Mouse (Mus musculus): ENCODE results near the gene Tceal7. TPM values are rescaled to one million over a fixed set of nuclear protein-coding genes. Genes with fewer than 3 reads are reported as not detected.
A peak's percentile ranks its signal among the peaks of the same experiment; 100 is the strongest.

Gene Tceal7
- total and polyA plus RNA-seq, 3 experiments = not detected

- Histone ChIP-seq H3K4me1 (ENCODE audit: insufficient read depth, low read depth, low read length) (no peaks in the 10 kb centered on the region), H3K36me3 (replicated peaks) (no peaks in the 10 kb centered on the region), H3K27me3 (ENCODE audit: insufficient read depth, low read length) (no peaks in the 10 kb centered on the region), H3K9me3 (replicated peaks) (no peaks in the 10 kb centered on the region), H3K4me3 (ENCODE audit: low read depth, low read length) (no peak overlapping the region)
- DNase-seq (ENCODE audit: low spot score) (no peak), ATAC-seq (ENCODE audit: extremely low read depth, insufficient number of reproducible peaks, low FRiP score, poor library complexity, severe bottlenecking) (no peak)
- no peak for TF ChIP-seq TAL1 (conservative IDR thresholded peaks at IDR 0.05; ENCODE audit: low read depth, low read length)
- TF ChIP-seq CTCF (IDR thresholded peaks at IDR 0.05; ENCODE audit: low read depth, low read length) = no peak
- no peak for TF ChIP-seq GATA1 (IDR thresholded peaks at IDR 0.05; ENCODE audit: borderline replicate concordance, low read length)
- no peak for TF ChIP-seq POLR2AphosphoS5 (IDR thresholded peaks at IDR 0.05; ENCODE audit: insufficient replicate concordance, low read depth, low read length)
- no peak for TF ChIP-seq GATA2 (IDR thresholded peaks at IDR 0.05; ENCODE audit: borderline replicate concordance, low read depth, low read length)
Measured at GRCm38 (mm10) chrX:136180897-136181553, 33.6 kb upstream of the Tceal7 start.

GRCm38 (mm10) chrX:136183107-136183506 lies 31.5 kb upstream of the Tceal7 start:
- DNase-seq (ENCODE audit: low spot score) (no peak), ATAC-seq (ENCODE audit: extremely low read depth, insufficient number of reproducible peaks, low FRiP score, poor library complexity, severe bottlenecking) (no peak)
- no peaks in the 10 kb centered on the region for H3K4me1 ChIP-seq (ENCODE audit: insufficient read depth, low read depth, low read length)
- TF ChIP-seq GATA1 (IDR thresholded peaks at IDR 0.05; ENCODE audit: borderline replicate concordance, low read length) (no peak), GATA2 (IDR thresholded peaks at IDR 0.05; ENCODE audit: borderline replicate concordance, low read depth, low read length) (no peak), TAL1 (conservative IDR thresholded peaks at IDR 0.05; ENCODE audit: low read depth, low read length) (no peak), CTCF (IDR thresholded peaks at IDR 0.05; ENCODE audit: low read depth, low read length) (no peak), POLR2AphosphoS5 (IDR thresholded peaks at IDR 0.05; ENCODE audit: insufficient replicate concordance, low read depth, low read length) (no peak)
- no peak overlapping the region for H3K4me3 ChIP-seq (ENCODE audit: low read depth, low read length)
- H3K9me3 ChIP-seq (replicated peaks) = no peaks in the 10 kb centered on the region
- H3K36me3 ChIP-seq (replicated peaks) = no peaks in the 10 kb centered on the region
- no peaks in the 10 kb centered on the region for H3K27me3 ChIP-seq (ENCODE audit: insufficient read depth, low read length)

- H3K4me3 ChIP-seq (ENCODE audit: low read depth, low read length) = no peak overlapping the region
- no peaks in the 10 kb centered on the region for H3K36me3 ChIP-seq (replicated peaks)
- H3K9me3 ChIP-seq (replicated peaks) = no peaks in the 10 kb centered on the region
- ATAC-seq (ENCODE audit: extremely low read depth, insufficient number of reproducible peaks, low FRiP score, poor library complexity, severe bottlenecking) = no peak
- no peaks in the 10 kb centered on the region for H3K4me1 ChIP-seq (ENCODE audit: insufficient read depth, low read depth, low read length)
- H3K27me3 ChIP-seq (ENCODE audit: insufficient read depth, low read length) = no peaks in the 10 kb centered on the region
- no peak for DNase-seq (ENCODE audit: low spot score)
- TF ChIP-seq TAL1 (conservative IDR thresholded peaks at IDR 0.05; ENCODE audit: low read depth, low read length) = no peak
- TF ChIP-seq GATA2 (IDR thresholded peaks at IDR 0.05; ENCODE audit: borderline replicate concordance, low read depth, low read length) = no peak
- no peak for TF ChIP-seq GATA1 (IDR thresholded peaks at IDR 0.05; ENCODE audit: borderline replicate concordance, low read length)
- no peak for TF ChIP-seq POLR2AphosphoS5 (IDR thresholded peaks at IDR 0.05; ENCODE audit: insufficient replicate concordance, low read depth, low read length)
- no peak for TF ChIP-seq CTCF (IDR thresholded peaks at IDR 0.05; ENCODE audit: low read depth, low read length)
Measured at GRCm38 (mm10) chrX:136195193-136195944, 19.2 kb upstream of the Tceal7 start.

GRCm38 (mm10) chrX:136196873-136197272 lies 17.7 kb upstream of the Tceal7 start:
- Histone ChIP-seq H3K9me3 (replicated peaks) (no peaks in the 10 kb centered on the region), H3K4me3 (ENCODE audit: low read depth, low read length) (no peak overlapping the region), H3K27me3 (ENCODE audit: insufficient read depth, low read length) (no peaks in the 10 kb centered on the region), H3K4me1 (ENCODE audit: insufficient read depth, low read depth, low read length) (no peaks in the 10 kb centered on the region), H3K36me3 (replicated peaks) (no peaks in the 10 kb centered on the region)
- ATAC-seq (ENCODE audit: extremely low read depth, insufficient number of reproducible peaks, low FRiP score, poor library complexity, severe bottlenecking) (no peak), DNase-seq (ENCODE audit: low spot score) (no peak)
- no peak for TF ChIP-seq GATA2 (IDR thresholded peaks at IDR 0.05; ENCODE audit: borderline replicate concordance, low read depth, low read length)
- no peak for TF ChIP-seq TAL1 (conservative IDR thresholded peaks at IDR 0.05; ENCODE audit: low read depth, low read length)
- TF ChIP-seq CTCF (IDR thresholded peaks at IDR 0.05; ENCODE audit: low read depth, low read length) = peak; percentile 34; the same call in 1 of the 2 replicates
- TF ChIP-seq POLR2AphosphoS5 (IDR thresholded peaks at IDR 0.05; ENCODE audit: insufficient replicate concordance, low read depth, low read length) = no peak

- H3K36me3 ChIP-seq (replicated peaks) = no peaks in the 10 kb centered on the region
- H3K4me3 ChIP-seq (ENCODE audit: low read depth, low read length) = peak overlapping the region; percentile 51
- ATAC-seq (ENCODE audit: extremely low read depth, insufficient number of reproducible peaks, low FRiP score, poor library complexity, severe bottlenecking) (no peak), DNase-seq (ENCODE audit: low spot score) (no peak)
- TF ChIP-seq TAL1 (conservative IDR thresholded peaks at IDR 0.05; ENCODE audit: low read depth, low read length) (no peak), GATA2 (IDR thresholded peaks at IDR 0.05; ENCODE audit: borderline replicate concordance, low read depth, low read length) (no peak), POLR2AphosphoS5 (IDR thresholded peaks at IDR 0.05; ENCODE audit: insufficient replicate concordance, low read depth, low read length) (no peak), CTCF (IDR thresholded peaks at IDR 0.05; ENCODE audit: low read depth, low read length) (no peak), GATA1 (IDR thresholded peaks at IDR 0.05; ENCODE audit: borderline replicate concordance, low read length) (no peak)
- H3K4me1 ChIP-seq (ENCODE audit: insufficient read depth, low read depth, low read length) = peaks cover 10% of the 10 kb centered on the region; the same call in 1 of the 2 replicates
- no peaks in the 10 kb centered on the region for H3K27me3 ChIP-seq (ENCODE audit: insufficient read depth, low read length)
- no peaks in the 10 kb centered on the region for H3K9me3 ChIP-seq (replicated peaks)
Measured at GRCm38 (mm10) chrX:136203257-136203656, 11.3 kb upstream of the Tceal7 start.

- H3K4me1 ChIP-seq (ENCODE audit: insufficient read depth, low read depth, low read length) = peaks cover 10% of the 10 kb centered on the region; the same call in 1 of the 2 replicates
- H3K36me3 ChIP-seq (replicated peaks) = no peaks in the 10 kb centered on the region
- peak within 1 kb of the TSS; percentile 51 for H3K4me3 ChIP-seq (ENCODE audit: low read depth, low read length)
- TF ChIP-seq GATA1 (IDR thresholded peaks at IDR 0.05; ENCODE audit: borderline replicate concordance, low read length) (no peak), POLR2AphosphoS5 (IDR thresholded peaks at IDR 0.05; ENCODE audit: insufficient replicate concordance, low read depth, low read length) (no peak), TAL1 (conservative IDR thresholded peaks at IDR 0.05; ENCODE audit: low read depth, low read length) (no peak), GATA2 (IDR thresholded peaks at IDR 0.05; ENCODE audit: borderline replicate concordance, low read depth, low read length) (no peak), CTCF (IDR thresholded peaks at IDR 0.05; ENCODE audit: low read depth, low read length) (no peak)
- no peak for ATAC-seq (ENCODE audit: extremely low read depth, insufficient number of reproducible peaks, low FRiP score, poor library complexity, severe bottlenecking)
- no peaks in the 10 kb centered on the region for H3K27me3 ChIP-seq (ENCODE audit: insufficient read depth, low read length)
- no peak for DNase-seq (ENCODE audit: low spot score)
- H3K9me3 ChIP-seq (replicated peaks) = no peaks in the 10 kb centered on the region
Measured at GRCm38 (mm10) chrX:136203664-136204066, 10.9 kb upstream of the Tceal7 start, which contains the start of gene Tceal5. Tceal5 (minus strand) TSS chrX:136203876.

All from G1E (cell line).